Mouse (Mus musculus): ENCODE measurements around the gene Atp11a.

DNA sequence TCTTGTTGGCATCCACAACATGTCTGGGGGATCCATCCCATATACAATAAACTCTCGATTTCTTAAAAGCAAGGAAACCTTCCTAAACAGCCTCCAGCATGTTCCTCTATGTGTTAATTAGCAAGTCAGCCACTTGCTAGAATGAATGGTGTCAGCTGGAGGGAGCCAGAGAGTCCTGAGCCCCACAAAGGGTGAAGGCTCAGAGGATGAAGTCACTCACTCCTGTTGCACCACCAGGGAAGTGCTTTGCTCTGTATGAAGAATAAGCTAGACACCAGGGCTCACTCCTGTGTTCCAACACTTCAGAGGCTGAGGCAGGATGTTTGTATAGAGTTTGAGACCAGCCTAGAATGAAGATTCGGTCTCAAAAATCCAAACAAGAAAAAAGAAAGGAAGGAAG is 1.5 kb upstream of the Atp11a start:
- no peak for TF ChIP-seq EP300 (IDR thresholded peaks at IDR 0.05; ENCODE audit: low read depth)
- TF ChIP-seq CTCF (IDR thresholded peaks at IDR 0.05; ENCODE audit: low read depth): peak; percentile 74

Data from heart, postnatal 0 days (tissue).